Mouse (Mus musculus): ENCODE measurements at regions not wholly inside any gene's neighbourhood (a gene's known extent, or its start where the extent isn't known, plus 50 kb on each side); places are given as distances from the start of the nearest gene placed in this dataset.

GRCm38 (mm10) chr7:137864912-137865311 is 427.5 kb downstream of the Glrx3 start:
- TF ChIP-seq CTCF (IDR thresholded peaks at IDR 0.05) (no peak), EP300 (IDR thresholded peaks at IDR 0.05; ENCODE audit: insufficient read depth, low read depth, low read length) (no peak)

Measured in heart, adult 2 months (tissue).